Mouse (Mus musculus): Measurements from ENCODE around the gene Ralgps1. TPM values are rescaled to one million over a fixed set of nuclear protein-coding genes. Genes with fewer than 3 reads are reported as not detected.

Gene Ralgps1
- total RNA-seq, 2 experiments from 2014 or later, result 62.8 to 70.2 TPM

GRCm38 (mm10) chr2:33249922-33250633 is 121.2 kb downstream of the Ralgps1 start:
- no peak for TF ChIP-seq CTCF (IDR thresholded peaks at IDR 0.05)
- intact Hi-C loops (cut with DNase I), result no loop called here
- DNase-seq (ENCODE audit: extremely low spot score in 1 of 2, low spot score in 2 of 2), result no peak
- Histone ChIP-seq H3K4me3 (no peak overlapping the region), H3K27ac (no peak overlapping the region)

GRCm38 (mm10) chr2:33248549-33248948 is 122.7 kb downstream of the Ralgps1 start:
- DNase-seq (ENCODE audit: extremely low spot score in 1 of 2, low spot score in 2 of 2), result no peak
- H3K27ac ChIP-seq, result no peak overlapping the region
- no peak overlapping the region for H3K4me3 ChIP-seq
- TF ChIP-seq CTCF (IDR thresholded peaks at IDR 0.05), result no peak
- intact Hi-C loops (cut with DNase I), result no loop called here

GRCm38 (mm10) chr2:33246841-33247240 is 124.4 kb downstream of the Ralgps1 start:
- Histone ChIP-seq H3K4me3 (no peak overlapping the region), H3K27ac (no peak overlapping the region)
- no peak for DNase-seq (ENCODE audit: extremely low spot score in 1 of 2, low spot score in 2 of 2)
- intact Hi-C loops (cut with DNase I), result no loop called here
- TF ChIP-seq CTCF (IDR thresholded peaks at IDR 0.05), result no peak

GRCm38 (mm10) chr2:33245350-33245749 is 125.9 kb downstream of the Ralgps1 start:
- intact Hi-C loops (cut with DNase I), result no loop called here
- no peak for TF ChIP-seq CTCF (IDR thresholded peaks at IDR 0.05)
- Histone ChIP-seq H3K27ac (peak overlapping the region; percentile 53), H3K4me3 (no peak overlapping the region)
- no peak for DNase-seq (ENCODE audit: extremely low spot score in 1 of 2, low spot score in 2 of 2)

GRCm38 (mm10) chr2:33244880-33245279 is 126.4 kb downstream of the Ralgps1 start:
- intact Hi-C loops (cut with DNase I), result no loop called here
- TF ChIP-seq CTCF (IDR thresholded peaks at IDR 0.05), result no peak
- H3K4me3 ChIP-seq, result no peak overlapping the region
- H3K27ac ChIP-seq, result peak overlapping the region; percentile 53
- no peak for DNase-seq (ENCODE audit: extremely low spot score in 1 of 2, low spot score in 2 of 2)

- DNase-seq (ENCODE audit: extremely low spot score in 1 of 2, low spot score in 2 of 2), result no peak
- no peak overlapping the region for H3K27ac ChIP-seq
- TF ChIP-seq CTCF (IDR thresholded peaks at IDR 0.05), result no peak
- intact Hi-C loops (cut with DNase I), result no loop called here
- H3K4me3 ChIP-seq, result no peak overlapping the region
Observed at GRCm38 (mm10) chr2:33237581-33237980, 133.7 kb downstream of the Ralgps1 start.

GRCm38 (mm10) chr2:33234848-33235247 is 136.4 kb downstream of the Ralgps1 start:
- no peak overlapping the region for H3K4me3 ChIP-seq
- no peak; the same call in none of the 2 replicates for TF ChIP-seq CTCF (IDR thresholded peaks at IDR 0.05)
- DNase-seq (ENCODE audit: extremely low spot score in 1 of 2, low spot score in 2 of 2), result no peak
- intact Hi-C loops (cut with DNase I), result no loop called here
- peak overlapping the region; percentile 30; the same call in 1 of the 2 replicates for H3K27ac ChIP-seq

- intact Hi-C loops (cut with DNase I), result no loop called here
- no peak overlapping the region for H3K27ac ChIP-seq
- H3K4me3 ChIP-seq, result no peak overlapping the region
- no peak for TF ChIP-seq CTCF (IDR thresholded peaks at IDR 0.05)
- DNase-seq (ENCODE audit: extremely low spot score in 1 of 2, low spot score in 2 of 2), result no peak
Observed at GRCm38 (mm10) chr2:33233856-33234255, 137.4 kb downstream of the Ralgps1 start.

GRCm38 (mm10) chr2:33232782-33233570 is 138.3 kb downstream of the Ralgps1 start:
- intact Hi-C loops (cut with DNase I), result no loop called here

GRCm38 (mm10) chr2:33231788-33232187 is 139.5 kb downstream of the Ralgps1 start:
- H3K27ac ChIP-seq, result no peak overlapping the region
- no peak overlapping the region for H3K4me3 ChIP-seq
- DNase-seq (ENCODE audit: extremely low spot score in 1 of 2, low spot score in 2 of 2), result no peak
- intact Hi-C loops (cut with DNase I), result no loop called here
- no peak for TF ChIP-seq CTCF (IDR thresholded peaks at IDR 0.05)

More at GRCm38 (mm10) chr2:33232782-33233570, 138.3 kb downstream of the Ralgps1 start:
- Histone ChIP-seq H3K27ac (no peak overlapping the region; the same call in 1 of the 2 replicates), H3K4me3 (no peak overlapping the region)
- no peak for TF ChIP-seq CTCF (IDR thresholded peaks at IDR 0.05)
- no peak for DNase-seq (ENCODE audit: extremely low spot score in 1 of 2, low spot score in 2 of 2)

- no peak for DNase-seq (ENCODE audit: extremely low spot score in 1 of 2, low spot score in 2 of 2)
- no peak overlapping the region for H3K27ac ChIP-seq
- TF ChIP-seq CTCF (IDR thresholded peaks at IDR 0.05), result no peak
- intact Hi-C loops (cut with DNase I), result no loop called here
- no peak overlapping the region for H3K4me3 ChIP-seq
Observed at GRCm38 (mm10) chr2:33230701-33231100, 140.6 kb downstream of the Ralgps1 start.

- intact Hi-C loops (cut with DNase I), result no loop called here
- H3K27ac ChIP-seq, result no peak overlapping the region
- no peak overlapping the region for H3K4me3 ChIP-seq
- no peak for TF ChIP-seq CTCF (IDR thresholded peaks at IDR 0.05)
- no peak for DNase-seq (ENCODE audit: extremely low spot score in 1 of 2, low spot score in 2 of 2)
Observed at GRCm38 (mm10) chr2:33228551-33228950, 142.7 kb downstream of the Ralgps1 start.

Measured in left cerebral cortex, adult 2 months (tissue).